Mouse (Mus musculus) kidney, adult 2 months (tissue): ENCODE data around the gene Mylk.

Source experiments
- CTCF ChIP-seq: fragments of 200-500 bp; conservative IDR thresholded peaks from 2 replicates; pipeline ENCODE4 v1.5.1; 2011; ENCODE audit warnings: low read depth, mild to moderate bottlenecking, control low read depth, low read length, moderate library complexity, mixed read lengths; ENCODE audit not compliant: insufficient read depth, insufficient read length
- POLR2A ChIP-seq: fragments of 200-500 bp; IDR thresholded peaks from one replicate; pipeline ENCODE4 v1.6.1; 2011; ENCODE audit warnings: low read depth, low read length, control low read depth

DNA sequence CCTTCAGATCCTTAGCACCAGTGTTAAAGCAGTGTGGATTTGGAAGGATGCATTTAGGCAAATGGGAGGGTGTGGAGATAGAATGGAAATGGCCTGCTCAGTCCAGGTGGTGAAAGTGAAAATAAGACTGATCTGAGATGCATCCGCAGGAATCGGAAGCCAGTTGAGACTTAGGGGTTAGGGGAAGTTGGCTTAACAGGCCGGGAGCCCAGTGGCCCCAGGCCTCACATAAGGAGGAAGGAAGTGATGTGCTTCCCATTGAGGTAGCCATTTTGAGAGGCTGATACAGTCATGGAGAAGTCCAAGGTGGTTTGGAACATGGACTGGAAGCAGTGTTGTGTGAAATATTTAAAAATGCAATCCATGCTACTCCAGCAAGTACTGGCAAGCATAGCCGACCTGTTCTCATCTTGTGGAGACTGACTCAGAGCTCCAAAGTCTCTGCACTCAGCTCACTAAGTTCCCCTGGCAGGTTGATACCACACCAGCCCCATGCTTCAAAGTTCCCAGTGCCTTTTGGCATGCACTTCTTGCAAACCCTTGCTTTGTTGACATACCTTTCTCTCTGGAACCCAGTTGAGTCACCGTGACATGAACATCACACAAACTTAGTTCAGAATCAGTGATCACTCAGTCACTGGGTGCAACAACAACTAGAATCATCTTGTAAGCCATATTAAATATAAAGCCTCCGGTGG, 302.4 kb downstream of the Mylk start:
- TF ChIP-seq POLR2A (no peak), CTCF (no peak)
